Mouse (Mus musculus) embryonic facial prominence, embryonic 13.5 days (tissue): Measurements from ENCODE around the gene Gm11939. TPM values are rescaled to one million over a fixed set of nuclear protein-coding genes. Genes with fewer than 3 reads are reported as not detected.

Experiments
- ATAC-seq: fragments of 200-750 bp; cut with Nextera tagmentation; 2 replicates; pipeline ENCODE4 v1.8.0; 2017; ENCODE audit warnings: low read depth; ENCODE audit not compliant: insufficient number of reproducible peaks, insufficient read depth, low FRiP score, low TSS enrichment
- H3K27ac ChIP-seq: fragments of 300-500 bp; sonication (generic); 2 replicates; pipeline ENCODE4 v1.5.1; 2015; ENCODE audit warnings: moderate library complexity, mild to moderate bottlenecking, inconsistent platforms
- H3K27me3 ChIP-seq: fragments of 300-500 bp; sonication (generic); 2 replicates; pipeline ENCODE4 v1.6.1; 2015; ENCODE audit warnings: mild to moderate bottlenecking, inconsistent platforms
- H3K36me3 ChIP-seq: fragments of 300-500 bp; sonication (generic); 2 replicates; pipeline ENCODE4 v1.6.1; 2015; ENCODE audit warnings: mild to moderate bottlenecking, inconsistent platforms
- H3K4me1 ChIP-seq: fragments of 300-500 bp; sonication (generic); 2 replicates; pipeline ENCODE4 v1.6.1; 2015; ENCODE audit warnings: inconsistent platforms
- H3K4me2 ChIP-seq: fragments of 300-500 bp; sonication (generic); 2 replicates; pipeline ENCODE4 v1.6.1; 2015; ENCODE audit warnings: moderate library complexity, mild to moderate bottlenecking, inconsistent platforms
- H3K4me3 ChIP-seq: fragments of 300-500 bp; sonication (generic); 2 replicates; pipeline ENCODE4 v1.5.1; 2015; ENCODE audit warnings: mild to moderate bottlenecking, inconsistent platforms
- H3K9ac ChIP-seq: fragments of 300-500 bp; sonication (generic); 2 replicates; pipeline ENCODE4 v1.6.1; 2015; ENCODE audit warnings: mild to moderate bottlenecking, inconsistent platforms
- H3K9me3 ChIP-seq: fragments of 300-500 bp; sonication (generic); 2 replicates; pipeline ENCODE4 v1.6.1; 2016; ENCODE audit warnings: inconsistent platforms
- WGBS: fragments of 180-500 bp; shearing (Covaris S2); methylation state at CpG from one replicate; pipeline ENCODE4 v1.1.7; 2015; ENCODE audit warnings: mixed read lengths; 5-methylcytosine and 5-hydroxymethylcytosine counted together
- polyA plus RNA-seq: library from polyadenylated mRNA; unstranded; fragments of >200 nt; fragmentation: Nextera tagmentation; extraction: Ambion mirVana; gene quantifications from 2 replicates; pipeline ENCODE4 v1.2.1, GENCODE M21; 2015

Gene Gm11939
- polyA plus RNA-seq, 1 experiment from 2014 or later = not detected

GRCm38 (mm10) chr11:99562580-99562979 lies 3.3 kb upstream of the Gm11939 start:
- 79% methylated on average over 6 of the region's 6 CpGs for WGBS
- no peak for ATAC-seq

GRCm38 (mm10) chr11:99557976-99558745 lies 1.1 kb downstream of the Gm11939 start:
- H3K27me3 ChIP-seq = no peaks in the 10 kb centered on the region
- no peaks in the 10 kb centered on the region for H3K4me1 ChIP-seq
- H3K4me2 ChIP-seq = no peak overlapping the region
- no peaks in the 10 kb centered on the region for H3K36me3 ChIP-seq
- H3K27ac ChIP-seq = no peak overlapping the region
- no peak overlapping the region for H3K4me3 ChIP-seq
- ATAC-seq = no peak
- 75% methylated on average over 3 of the region's 3 CpGs for WGBS
- no peak overlapping the region for H3K9ac ChIP-seq
- no peaks in the 10 kb centered on the region for H3K9me3 ChIP-seq

More at GRCm38 (mm10) chr11:99562580-99562979, 3.3 kb upstream of the Gm11939 start:
- no peaks in the 10 kb centered on the region for H3K36me3 ChIP-seq
- no peak overlapping the region for H3K4me2 ChIP-seq
- H3K27ac ChIP-seq = no peak overlapping the region
- H3K9ac ChIP-seq = no peak overlapping the region
- H3K4me1 ChIP-seq = no peaks in the 10 kb centered on the region
- no peaks in the 10 kb centered on the region for H3K9me3 ChIP-seq
- H3K4me3 ChIP-seq = no peak overlapping the region
- H3K27me3 ChIP-seq = no peaks in the 10 kb centered on the region

GRCm38 (mm10) chr11:99556753-99557152 lies 2.5 kb downstream of the Gm11939 start, which contains the start of gene Krtap3-2:
Gene Krtap3-2 (minus strand): TSS chr11:99556853.
- Histone ChIP-seq H3K4me2 (no peak within 1 kb of the TSS), H3K9ac (no peak within 1 kb of the TSS), H3K27me3 (no peaks in the 10 kb centered on the region), H3K4me1 (no peaks in the 10 kb centered on the region), H3K4me3 (no peak within 1 kb of the TSS), H3K9me3 (no peaks in the 10 kb centered on the region), H3K27ac (no peak within 1 kb of the TSS), H3K36me3 (no peaks in the 10 kb centered on the region)
- 87% methylated on average over 2 of the region's 2 CpGs for WGBS
- no peak for ATAC-seq

- Histone ChIP-seq H3K27me3 (no peaks in the 10 kb centered on the region), H3K9ac (no peak overlapping the region), H3K4me1 (no peaks in the 10 kb centered on the region), H3K27ac (no peak overlapping the region), H3K9me3 (no peaks in the 10 kb centered on the region), H3K36me3 (no peaks in the 10 kb centered on the region), H3K4me2 (no peak overlapping the region), H3K4me3 (no peak overlapping the region)
- 88% methylated on average over 2 of the region's 2 CpGs for WGBS
- no peak for ATAC-seq
Measured at GRCm38 (mm10) chr11:99556195-99556594, 3.1 kb downstream of the Gm11939 start.

- Histone ChIP-seq H3K9me3 (no peaks in the 10 kb centered on the region), H3K4me2 (no peak within 1 kb of the TSS), H3K27ac (no peak within 1 kb of the TSS), H3K4me3 (no peak within 1 kb of the TSS), H3K9ac (no peak within 1 kb of the TSS), H3K36me3 (no peaks in the 10 kb centered on the region), H3K27me3 (no peaks in the 10 kb centered on the region), H3K4me1 (no peaks in the 10 kb centered on the region)
- WGBS = 70% methylated on average over 4 of the region's 4 CpGs
- ATAC-seq = no peak
Measured at GRCm38 (mm10) chr11:99550765-99551164, 8.5 kb downstream of the Gm11939 start, which contains the start of gene Krtap3-3. Gene Krtap3-3 (minus strand): TSS chr11:99550865.

GRCm38 (mm10) chr11:99547892-99548291 lies 11.4 kb downstream of the Gm11939 start:
- Histone ChIP-seq H3K27me3 (no peaks in the 10 kb centered on the region), H3K4me1 (no peaks in the 10 kb centered on the region), H3K36me3 (no peaks in the 10 kb centered on the region), H3K4me3 (no peak overlapping the region), H3K27ac (no peak overlapping the region), H3K9ac (no peak overlapping the region), H3K9me3 (no peaks in the 10 kb centered on the region), H3K4me2 (no peak overlapping the region)
- ATAC-seq = no peak

- Histone ChIP-seq H3K27ac (no peak overlapping the region), H3K9me3 (no peaks in the 10 kb centered on the region), H3K9ac (no peak overlapping the region), H3K4me3 (no peak overlapping the region), H3K36me3 (no peaks in the 10 kb centered on the region), H3K4me1 (peaks cover 8% of the 10 kb centered on the region; the same call in 1 of the 2 replicates), H3K27me3 (no peaks in the 10 kb centered on the region), H3K4me2 (no peak overlapping the region)
- no peak for ATAC-seq
- WGBS = 44% methylated on average over 9 of the region's 9 CpGs
Measured at GRCm38 (mm10) chr11:99539721-99540120, 19.5 kb downstream of the Gm11939 start.

- H3K4me2 ChIP-seq = no peak within 1 kb of the TSS
- WGBS = 77% methylated on average over 13 of the region's 13 CpGs
- no peaks in the 10 kb centered on the region for H3K36me3 ChIP-seq
- ATAC-seq = no peak
- no peaks in the 10 kb centered on the region for H3K9me3 ChIP-seq
- H3K27ac ChIP-seq = no peak within 1 kb of the TSS
- H3K4me1 ChIP-seq = no peaks in the 10 kb centered on the region
- H3K4me3 ChIP-seq = no peak within 1 kb of the TSS
- H3K27me3 ChIP-seq = no peaks in the 10 kb centered on the region
- H3K9ac ChIP-seq = no peak within 1 kb of the TSS
Measured at GRCm38 (mm10) chr11:99521288-99521860, 37.9 kb downstream of the Gm11939 start, which contains the start of gene Krt39. Gene Krt39 (minus strand): TSS chr11:99521338.

- no peaks in the 10 kb centered on the region for H3K4me1 ChIP-seq
- no peaks in the 10 kb centered on the region for H3K9me3 ChIP-seq
- ATAC-seq = no peak
- no peak overlapping the region for H3K4me3 ChIP-seq
- 76% methylated on average over 8 of the region's 8 CpGs for WGBS
- H3K27me3 ChIP-seq = no peaks in the 10 kb centered on the region
- H3K36me3 ChIP-seq = no peaks in the 10 kb centered on the region
- H3K27ac ChIP-seq = no peak overlapping the region
- no peak overlapping the region for H3K9ac ChIP-seq
- no peak overlapping the region for H3K4me2 ChIP-seq
Measured at GRCm38 (mm10) chr11:99514098-99514497, 45.2 kb downstream of the Gm11939 start.

Other genes with a start within 250 kb of the Gm11939 start
- gene Krt25, start 236.5 kb downstream of the Gm11939 start, polyA plus RNA-seq = 0.12 and 0.34 TPM in 2 replicates
- 0.14 TPM in 1 of 2 replicates, not detected in the other for gene Krt26, start 221.5 kb downstream of the Gm11939 start, polyA plus RNA-seq
- 0.33 and 0.39 TPM in 2 replicates for gene Krt27, start 208.4 kb downstream of the Gm11939 start, polyA plus RNA-seq
- 1.1 and 1.4 TPM in 2 replicates for gene Krt28, start 184.6 kb downstream of the Gm11939 start, polyA plus RNA-seq
- 46.0 and 60.4 TPM in 2 replicates for gene Krt10, start 170.1 kb downstream of the Gm11939 start, polyA plus RNA-seq
- gene Krt12, start 137.2 kb downstream of the Gm11939 start, polyA plus RNA-seq = not detected in 2 replicates
- gene Krt20, start 121.3 kb downstream of the Gm11939 start, polyA plus RNA-seq = 0.24 and 3.2 TPM in 2 replicates
- gene Krt23, start 66.3 kb downstream of the Gm11939 start, polyA plus RNA-seq = 5.1 and 9.0 TPM in 2 replicates
- gene Krt39, start 38.1 kb downstream of the Gm11939 start, polyA plus RNA-seq = not detected in 2 replicates
- not detected in 2 replicates for gene Krt40, start 16.3 kb downstream of the Gm11939 start, polyA plus RNA-seq
- gene Krtap3-3, start 8.6 kb downstream of the Gm11939 start, polyA plus RNA-seq = not detected in 2 replicates
- not detected in 2 replicates for gene Krtap3-2, start 2.6 kb downstream of the Gm11939 start, polyA plus RNA-seq
- gene Krtap3-1, start 7.2 kb upstream of the Gm11939 start, polyA plus RNA-seq = not detected in 2 replicates
- not detected in 2 replicates for gene Krtap1-5, start 21.6 kb upstream of the Gm11939 start, polyA plus RNA-seq
- gene Krtap1-4, start 24.2 kb upstream of the Gm11939 start, polyA plus RNA-seq = not detected in 2 replicates
- not detected in 2 replicates for gene Krtap1-3, start 31.9 kb upstream of the Gm11939 start, polyA plus RNA-seq
- gene Krtap9-3, start 38.6 kb upstream of the Gm11939 start, polyA plus RNA-seq = not detected in 2 replicates
- gene Gm11938, start 43.8 kb upstream of the Gm11939 start, polyA plus RNA-seq = not detected in 2 replicates
- not detected in 2 replicates for gene Gm11937, start 50.7 kb upstream of the Gm11939 start, polyA plus RNA-seq
- not detected in 2 replicates for gene Krtap2-4, start 55.4 kb upstream of the Gm11939 start, polyA plus RNA-seq
- gene Gm11562, start 61.0 kb upstream of the Gm11939 start, polyA plus RNA-seq = not detected in 2 replicates
- gene Krtap4-1, start 68.8 kb upstream of the Gm11939 start, polyA plus RNA-seq = not detected in 2 replicates
- gene Krtap4-2, start 75.6 kb upstream of the Gm11939 start, polyA plus RNA-seq = not detected in 2 replicates
- not detected in 2 replicates for gene Krtap4-7, start 84.6 kb upstream of the Gm11939 start, polyA plus RNA-seq
- not detected in 2 replicates for gene Gm11555, start 90.8 kb upstream of the Gm11939 start, polyA plus RNA-seq
- gene Gm11563, start 99.5 kb upstream of the Gm11939 start, polyA plus RNA-seq = not detected in 2 replicates
- gene Krtap4-6, start 106.5 kb upstream of the Gm11939 start, polyA plus RNA-seq = not detected in 2 replicates
- gene Gm14190, start 131.3 kb upstream of the Gm11939 start, polyA plus RNA-seq = not detected in 2 replicates
- gene Gm14180, start 174.8 kb upstream of the Gm11939 start, polyA plus RNA-seq = not detected in 2 replicates
- gene Gm11595, start 213.4 kb upstream of the Gm11939 start, polyA plus RNA-seq = not detected in 2 replicates
- not detected in 2 replicates for gene Krtap4-8, start 221.2 kb upstream of the Gm11939 start, polyA plus RNA-seq
- gene Krtap4-9, start 225.7 kb upstream of the Gm11939 start, polyA plus RNA-seq = not detected in 2 replicates
- not detected in 2 replicates for gene Gm11596, start 234.0 kb upstream of the Gm11939 start, polyA plus RNA-seq
- gene Gm11569, start 239.5 kb upstream of the Gm11939 start, polyA plus RNA-seq = not detected in 2 replicates
- not detected in 2 replicates for gene Gm11554, start 245.0 kb upstream of the Gm11939 start, polyA plus RNA-seq